Mouse (Mus musculus) T-cell, adult 2 months (primary cell): ENCODE data around the gene Rbm28.

Experiments used
- DNase-seq: peaks from one replicate; pipeline ENCODE4 v3.0.0; 2022; ENCODE audit warnings: low spot score

Gene Rbm28

DNA sequence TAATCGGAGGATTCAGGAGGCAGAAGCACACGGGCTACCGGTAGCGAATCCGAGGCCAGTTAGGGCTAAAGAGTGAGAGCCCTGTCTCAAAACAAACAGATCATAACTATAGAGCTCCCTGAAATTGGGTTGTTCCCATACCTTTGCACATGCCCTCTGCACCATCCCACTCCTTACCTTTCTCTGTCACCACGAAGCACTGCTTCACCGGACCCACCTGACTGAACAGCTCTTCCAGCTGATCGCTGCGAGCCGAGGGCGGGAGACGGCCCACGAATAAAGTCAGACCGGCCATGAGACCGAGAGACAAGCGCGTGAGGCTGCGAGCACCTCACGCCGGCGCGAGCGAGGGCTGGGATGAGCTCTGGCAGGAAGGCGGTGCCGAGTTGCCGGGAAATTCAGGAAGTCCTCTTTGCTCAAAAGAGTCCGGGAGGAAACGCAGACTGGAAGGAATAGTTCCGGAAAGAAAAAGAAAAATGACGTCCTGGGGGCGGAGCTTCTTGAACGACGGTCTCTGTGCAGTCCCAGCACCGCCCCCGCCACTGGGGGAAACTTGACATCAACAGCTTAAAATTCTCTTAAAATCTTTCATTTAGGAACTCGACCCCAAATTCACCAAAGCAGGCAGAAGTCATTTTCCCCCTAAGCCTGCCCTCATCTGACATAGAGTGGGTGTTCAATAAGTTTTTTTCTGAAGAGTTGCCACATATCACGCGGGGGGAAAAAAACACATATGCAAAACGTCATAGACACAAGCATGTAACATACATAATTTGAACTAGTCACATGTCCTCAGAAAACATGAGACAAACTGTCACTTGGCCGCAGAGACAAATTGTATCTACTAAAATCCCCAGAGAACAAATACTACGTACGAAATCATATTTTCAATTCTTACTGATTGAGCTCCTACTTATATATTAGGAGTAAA lies at the start of gene Rbm28:
TSS of gene Rbm28 (minus strand) at position 693 of the 931 bp plus-strand sequence.
- DNase-seq: peak; percentile 89

- no peak for DNase-seq
These were observed 49.4 kb upstream of the Rbm28 start for GRCm38 (mm10) chr6:29214245-29214644.

DNA sequence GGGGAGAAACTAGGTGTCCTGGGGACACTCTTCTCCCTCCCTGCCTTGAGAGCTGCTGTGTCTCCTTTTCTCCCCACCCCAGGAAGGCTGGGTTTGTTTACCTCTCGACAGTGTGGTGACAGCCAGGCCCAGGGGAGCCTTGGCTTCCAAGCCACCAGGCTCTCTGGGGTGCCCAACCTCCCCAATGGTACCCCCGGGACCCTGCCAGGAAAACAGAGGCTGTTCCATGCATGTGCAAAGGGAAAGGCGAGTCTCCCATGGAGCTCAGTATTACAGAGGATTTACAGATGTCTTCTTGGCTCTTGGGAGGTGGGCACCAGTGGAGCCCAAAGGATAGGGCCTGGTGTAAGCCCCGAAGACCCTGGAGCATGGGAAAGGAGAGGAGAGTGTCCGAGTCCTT lies 48.6 kb upstream of the Rbm28 start:
- DNase-seq: no peak

- DNase-seq: peak; percentile 88
These were observed 47.1 kb upstream of the Rbm28 start for GRCm38 (mm10) chr6:29211806-29212492.

- no peak for DNase-seq
These were observed 46.3 kb upstream of the Rbm28 start for GRCm38 (mm10) chr6:29211146-29211545.

DNA sequence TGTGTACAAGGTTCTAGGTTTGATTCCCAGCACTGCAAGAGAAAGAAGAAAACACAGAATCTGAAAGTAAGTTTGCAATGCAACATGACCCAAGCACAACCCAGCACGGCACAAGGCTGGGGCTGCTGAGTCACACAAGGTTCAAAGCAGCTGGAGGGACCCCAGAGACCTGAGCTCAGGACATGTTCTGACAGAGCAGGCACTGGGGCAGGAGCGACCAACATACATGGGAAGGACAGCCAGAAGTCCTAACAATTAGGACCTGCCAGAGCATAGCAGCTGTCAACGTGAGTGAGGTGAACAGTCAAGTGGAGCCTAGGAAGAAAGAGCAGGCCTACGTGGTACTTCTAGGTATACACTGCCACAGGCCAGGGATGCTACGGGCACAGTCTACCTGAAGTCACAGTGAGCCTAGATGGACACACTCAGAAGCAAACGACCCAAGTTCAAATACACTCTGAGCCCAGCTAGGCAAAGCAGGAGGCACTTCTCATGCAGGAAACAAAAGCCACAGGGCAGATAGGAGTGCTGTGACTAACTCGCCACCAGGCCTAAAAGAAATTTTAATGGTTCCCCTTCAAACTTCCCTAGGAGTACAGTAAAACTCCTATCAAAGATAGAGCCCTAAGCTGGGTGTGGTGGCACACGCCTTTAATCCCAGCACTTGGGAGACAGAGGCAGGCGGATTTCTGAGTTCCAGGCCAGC lies 45.6 kb upstream of the Rbm28 start:
- no peak for DNase-seq

- DNase-seq: no peak
These were observed 43.4 kb upstream of the Rbm28 start for GRCm38 (mm10) chr6:29208178-29208577.

- no peak for DNase-seq
These were observed 42.2 kb upstream of the Rbm28 start for GRCm38 (mm10) chr6:29207017-29207416.

GRCm38 (mm10) chr6:29206006-29206405 lies 41.2 kb upstream of the Rbm28 start:
- no peak for DNase-seq

- no peak for DNase-seq
These were observed 40.3 kb upstream of the Rbm28 start for GRCm38 (mm10) chr6:29204932-29205614.

GRCm38 (mm10) chr6:29203861-29204585 lies 39.2 kb upstream of the Rbm28 start:
- no peak for DNase-seq

GRCm38 (mm10) chr6:29203096-29203495 lies 38.3 kb upstream of the Rbm28 start:
- no peak for DNase-seq

DNA sequence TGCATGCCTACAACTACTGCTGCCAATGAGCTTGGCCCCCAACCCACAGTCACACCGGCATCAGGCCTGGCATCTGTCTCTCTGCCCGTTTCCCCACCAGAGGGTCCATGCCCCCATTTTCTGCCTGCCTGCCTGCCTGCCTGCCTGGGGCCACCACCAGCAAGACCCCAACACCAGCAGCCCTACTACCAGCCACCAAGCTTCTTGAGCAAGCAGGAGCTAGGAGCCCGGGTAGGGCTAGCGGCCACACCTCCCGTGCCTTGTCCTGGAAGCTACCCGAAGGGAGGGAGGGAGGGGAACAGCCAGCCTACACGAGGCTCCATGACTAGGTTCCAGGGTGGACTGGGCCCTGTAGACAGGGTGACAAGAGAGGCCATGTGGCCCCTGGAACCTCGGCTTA lies 37.2 kb upstream of the Rbm28 start:
- no peak for DNase-seq

GRCm38 (mm10) chr6:29201341-29201740 lies 36.5 kb upstream of the Rbm28 start:
- no peak for DNase-seq

DNA sequence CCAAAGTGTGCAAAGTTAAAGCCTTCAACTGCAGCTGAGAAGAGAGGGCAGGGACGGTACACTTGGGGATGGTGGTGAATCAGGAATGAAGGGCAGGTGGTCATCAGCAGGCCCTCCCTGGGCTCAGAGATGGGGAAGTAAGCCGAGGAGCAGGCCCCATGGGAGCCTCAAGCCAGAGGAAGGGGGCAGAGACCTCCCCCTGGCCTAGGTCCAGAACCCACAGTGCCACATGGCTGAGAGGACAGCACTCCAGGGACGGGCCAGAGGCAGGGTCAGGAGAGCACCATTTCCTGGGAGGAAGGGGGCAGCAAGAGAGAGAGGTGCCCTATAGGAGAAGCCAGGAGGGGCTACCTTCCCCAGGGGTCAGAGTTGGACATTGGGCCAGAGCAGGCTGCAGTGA lies 35.7 kb upstream of the Rbm28 start:
- no peak for DNase-seq

GRCm38 (mm10) chr6:29199223-29199855 lies 34.5 kb upstream of the Rbm28 start:
- no peak for DNase-seq

DNA sequence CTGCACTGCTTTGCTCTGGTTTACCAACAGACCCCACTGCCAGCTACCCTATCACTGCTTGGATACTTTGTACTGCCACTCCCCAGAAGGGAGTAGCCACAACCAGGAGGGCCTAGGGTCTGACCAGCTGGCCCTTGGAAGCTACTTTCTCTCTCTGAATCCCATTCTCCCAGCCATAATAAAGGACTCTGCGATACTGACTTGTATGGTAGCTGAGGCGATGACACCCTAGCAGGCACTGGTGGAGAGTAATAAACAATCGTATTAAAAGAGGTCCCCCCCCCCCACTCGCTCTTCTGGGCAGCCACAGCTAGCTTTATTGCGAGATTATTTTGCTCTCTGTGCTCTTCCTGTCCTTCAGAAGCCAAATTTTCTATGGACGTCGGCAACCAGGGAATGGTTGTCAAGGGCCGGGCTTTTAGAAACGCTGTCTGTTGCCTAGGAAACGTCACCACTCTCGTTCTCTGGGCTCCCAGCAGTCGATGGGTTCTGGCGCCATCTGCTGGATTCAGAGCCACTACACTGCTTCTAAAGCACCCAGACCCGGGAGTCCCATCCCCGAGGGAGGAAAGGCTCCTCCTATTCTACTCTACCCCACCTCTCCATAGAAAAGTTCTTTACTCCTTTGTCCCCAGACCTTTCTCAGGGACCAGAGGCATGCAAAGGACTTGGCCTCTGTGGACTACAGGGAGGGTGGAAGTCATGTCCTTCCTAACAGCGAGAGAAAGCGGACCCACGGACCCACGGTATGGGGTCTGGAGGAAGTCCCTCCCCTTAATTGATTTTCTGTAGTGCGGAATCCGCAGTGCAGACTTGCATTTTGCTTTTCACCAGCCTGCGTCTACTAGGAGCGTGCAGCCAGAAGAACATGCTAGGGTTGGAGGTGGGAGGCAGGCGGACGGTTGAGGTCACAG lies 33.8 kb upstream of the Rbm28 start:
- peak; percentile 76 for DNase-seq

- no peak for DNase-seq
These were observed 31.3 kb upstream of the Rbm28 start for GRCm38 (mm10) chr6:29195846-29196698.

- no peak for DNase-seq
These were observed 30.3 kb upstream of the Rbm28 start for GRCm38 (mm10) chr6:29195146-29195545.
